Mouse (Mus musculus): ENCODE data around the gene Mrvi1. TPM values are rescaled to one million over a fixed set of nuclear protein-coding genes. Genes with fewer than 3 reads are reported as not detected.

Gene Mrvi1
- polyA plus RNA-seq, 1 experiment from 2014 or later = 8.4 TPM

- H3K9ac ChIP-seq (ENCODE audit: low read length) = no peak overlapping the region
- H3K36me3 ChIP-seq (ENCODE audit: control insufficient read depth, insufficient read depth, low read length) = no peaks in the 10 kb centered on the region
- no peak overlapping the region for H3K4me3 ChIP-seq (ENCODE audit: low read length)
- peak; percentile 79; the same call in 1 of the 2 replicates for ATAC-seq (ENCODE audit: low read depth)
- WGBS = 19% methylated on average over 3 of the region's 3 CpGs
- H3K4me2 ChIP-seq (ENCODE audit: low read depth, low read length) = no peak overlapping the region
- peaks cover 5% of the 10 kb centered on the region; the same call in 1 of the 2 replicates for H3K4me1 ChIP-seq (replicated peaks; ENCODE audit: control insufficient read depth, insufficient read depth, low read length)
- H3K27ac ChIP-seq (ENCODE audit: low read length) = no peak overlapping the region
- no peaks in the 10 kb centered on the region for H3K27me3 ChIP-seq (ENCODE audit: control insufficient read depth, insufficient read depth, low read depth, low read length)
- H3K9me3 ChIP-seq (ENCODE audit: control insufficient read depth, low read length) = no peaks in the 10 kb centered on the region
These were observed 52.0 kb downstream of the Mrvi1 start for GRCm38 (mm10) chr7:110930118-110930854.

GRCm38 (mm10) chr7:110926562-110926961, 55.7 kb downstream of the Mrvi1 start:
- 80% methylated on average over 4 of the region's 4 CpGs for WGBS

DNA sequence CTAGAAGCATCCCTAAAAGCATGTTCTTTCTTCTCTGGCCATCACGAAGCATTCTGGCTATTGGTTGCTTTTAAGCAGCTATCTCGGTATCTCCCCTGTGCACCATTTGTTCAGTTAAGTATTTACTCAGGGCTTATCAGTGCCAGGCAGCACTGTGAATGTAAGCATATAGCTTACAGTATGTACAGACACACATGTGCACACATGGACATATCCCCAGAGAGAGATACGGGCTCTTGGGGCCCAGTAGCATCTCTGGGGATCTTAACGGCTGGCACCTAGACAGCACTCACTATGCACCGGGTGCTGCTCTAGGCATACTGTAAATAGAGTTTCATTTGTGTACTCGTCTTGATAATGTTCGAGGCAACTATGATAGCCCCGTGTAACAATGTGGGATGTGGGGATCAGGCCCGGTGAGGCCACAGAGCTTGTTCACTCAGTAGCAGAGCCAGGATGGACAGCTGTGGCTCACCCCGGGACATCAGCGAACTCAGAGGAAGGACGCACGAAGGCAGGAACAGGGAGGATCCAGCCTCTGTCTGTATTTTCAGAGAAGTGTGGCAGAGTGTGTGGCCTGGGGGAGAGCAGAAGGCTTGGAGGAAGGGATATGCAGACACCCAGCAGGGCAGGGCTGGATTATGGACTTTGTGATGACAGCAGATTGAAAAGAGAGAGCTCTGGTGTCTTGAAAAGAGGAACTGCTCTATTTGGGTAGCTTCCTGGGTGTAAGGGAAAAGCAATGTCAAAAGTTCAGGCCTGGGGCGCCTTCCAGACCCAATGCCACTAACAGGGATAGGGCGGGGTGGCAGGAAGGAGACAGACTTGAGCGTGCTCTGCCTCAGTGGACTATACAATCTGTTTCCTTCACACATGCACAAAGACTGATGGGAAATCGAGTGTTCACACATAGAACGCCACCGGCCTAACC, 61.7 kb downstream of the Mrvi1 start:
- Histone ChIP-seq H3K9ac (ENCODE audit: low read length) (no peak overlapping the region), H3K27me3 (ENCODE audit: control insufficient read depth, insufficient read depth, low read depth, low read length) (no peaks in the 10 kb centered on the region), H3K27ac (ENCODE audit: low read length) (no peak overlapping the region), H3K36me3 (ENCODE audit: control insufficient read depth, insufficient read depth, low read length) (no peaks in the 10 kb centered on the region), H3K4me2 (ENCODE audit: low read depth, low read length) (no peak overlapping the region), H3K4me1 (replicated peaks; ENCODE audit: control insufficient read depth, insufficient read depth, low read length) (peaks cover 5% of the 10 kb centered on the region; the same call in 1 of the 2 replicates), H3K4me3 (ENCODE audit: low read length) (no peak overlapping the region), H3K9me3 (ENCODE audit: control insufficient read depth, low read length) (no peaks in the 10 kb centered on the region)
- WGBS = 54% methylated on average over 19 of the region's 19 CpGs
- ATAC-seq (ENCODE audit: low read depth) = peak; percentile 29; the same call in 1 of the 2 replicates

More at GRCm38 (mm10) chr7:110926562-110926961, 55.7 kb downstream of the Mrvi1 start:
- H3K27me3 ChIP-seq (ENCODE audit: control insufficient read depth, insufficient read depth, low read depth, low read length) = no peaks in the 10 kb centered on the region
- no peaks in the 10 kb centered on the region for H3K9me3 ChIP-seq (ENCODE audit: control insufficient read depth, low read length)
- ATAC-seq (ENCODE audit: low read depth) = no peak
- H3K27ac ChIP-seq (ENCODE audit: low read length) = no peak overlapping the region
- H3K9ac ChIP-seq (ENCODE audit: low read length) = no peak overlapping the region
- H3K4me3 ChIP-seq (ENCODE audit: low read length) = no peak overlapping the region
- no peaks in the 10 kb centered on the region for H3K4me1 ChIP-seq (replicated peaks; ENCODE audit: control insufficient read depth, insufficient read depth, low read length)
- no peaks in the 10 kb centered on the region for H3K36me3 ChIP-seq (ENCODE audit: control insufficient read depth, insufficient read depth, low read length)
- H3K4me2 ChIP-seq (ENCODE audit: low read depth, low read length) = no peak overlapping the region

GRCm38 (mm10) chr7:110919721-110920120, 62.5 kb downstream of the Mrvi1 start:
- Histone ChIP-seq H3K27me3 (ENCODE audit: control insufficient read depth, insufficient read depth, low read depth, low read length) (no peaks in the 10 kb centered on the region), H3K4me3 (ENCODE audit: low read length) (no peak overlapping the region), H3K4me2 (ENCODE audit: low read depth, low read length) (0 out of 2 replicates have a peak overlapping the region, but pooled peaks have one; percentile 5), H3K27ac (ENCODE audit: low read length) (peak overlapping the region; percentile 13), H3K9ac (ENCODE audit: low read length) (no peak overlapping the region), H3K9me3 (ENCODE audit: control insufficient read depth, low read length) (no peaks in the 10 kb centered on the region), H3K36me3 (ENCODE audit: control insufficient read depth, insufficient read depth, low read length) (no peaks in the 10 kb centered on the region), H3K4me1 (replicated peaks; ENCODE audit: control insufficient read depth, insufficient read depth, low read length) (peaks cover 5% of the 10 kb centered on the region; the same call in 1 of the 2 replicates)
- no peak for ATAC-seq (ENCODE audit: low read depth)
- 30% methylated on average over 3 of the region's 3 CpGs for WGBS

GRCm38 (mm10) chr7:110915913-110916312, 66.3 kb downstream of the Mrvi1 start:
- no peak overlapping the region for H3K4me2 ChIP-seq (ENCODE audit: low read depth, low read length)
- H3K9me3 ChIP-seq (ENCODE audit: control insufficient read depth, low read length) = no peaks in the 10 kb centered on the region
- H3K27ac ChIP-seq (ENCODE audit: low read length) = no peak overlapping the region
- H3K4me1 ChIP-seq (replicated peaks; ENCODE audit: control insufficient read depth, insufficient read depth, low read length) = peaks cover 5% of the 10 kb centered on the region; the same call in 1 of the 2 replicates
- no peak overlapping the region for H3K4me3 ChIP-seq (ENCODE audit: low read length)
- peak; percentile 33; the same call in 1 of the 2 replicates for ATAC-seq (ENCODE audit: low read depth)
- H3K36me3 ChIP-seq (ENCODE audit: control insufficient read depth, insufficient read depth, low read length) = no peaks in the 10 kb centered on the region
- 32% methylated on average over 7 of the region's 7 CpGs for WGBS
- no peaks in the 10 kb centered on the region for H3K27me3 ChIP-seq (ENCODE audit: control insufficient read depth, insufficient read depth, low read depth, low read length)
- no peak overlapping the region for H3K9ac ChIP-seq (ENCODE audit: low read length)

- Histone ChIP-seq H3K27ac (ENCODE audit: low read length) (no peak overlapping the region), H3K4me1 (replicated peaks; ENCODE audit: control insufficient read depth, insufficient read depth, low read length) (peaks cover 3% of the 10 kb centered on the region; the same call in 1 of the 2 replicates), H3K9me3 (ENCODE audit: control insufficient read depth, low read length) (no peaks in the 10 kb centered on the region), H3K4me2 (ENCODE audit: low read depth, low read length) (no peak overlapping the region), H3K4me3 (ENCODE audit: low read length) (no peak overlapping the region), H3K36me3 (ENCODE audit: control insufficient read depth, insufficient read depth, low read length) (no peaks in the 10 kb centered on the region), H3K9ac (ENCODE audit: low read length) (no peak overlapping the region), H3K27me3 (ENCODE audit: control insufficient read depth, insufficient read depth, low read depth, low read length) (no peaks in the 10 kb centered on the region)
- WGBS = 58% methylated on average over 3 of the region's 3 CpGs
- ATAC-seq (ENCODE audit: low read depth) = peak; percentile 47; the same call in 1 of the 2 replicates
These were observed 67.7 kb downstream of the Mrvi1 start for GRCm38 (mm10) chr7:110914531-110914930.

- Histone ChIP-seq H3K4me1 (replicated peaks; ENCODE audit: control insufficient read depth, insufficient read depth, low read length) (no peaks in the 10 kb centered on the region), H3K27ac (ENCODE audit: low read length) (no peak overlapping the region), H3K4me2 (ENCODE audit: low read depth, low read length) (no peak overlapping the region), H3K9ac (ENCODE audit: low read length) (no peak overlapping the region), H3K36me3 (ENCODE audit: control insufficient read depth, insufficient read depth, low read length) (no peaks in the 10 kb centered on the region), H3K27me3 (ENCODE audit: control insufficient read depth, insufficient read depth, low read depth, low read length) (no peaks in the 10 kb centered on the region), H3K9me3 (ENCODE audit: control insufficient read depth, low read length) (no peaks in the 10 kb centered on the region), H3K4me3 (ENCODE audit: low read length) (no peak overlapping the region)
- WGBS = 94% methylated on average over 4 of the region's 4 CpGs
- no peak for ATAC-seq (ENCODE audit: low read depth)
These were observed 68.5 kb downstream of the Mrvi1 start for GRCm38 (mm10) chr7:110913754-110914153.

- no peak overlapping the region for H3K4me3 ChIP-seq (ENCODE audit: low read length)
- H3K27me3 ChIP-seq (ENCODE audit: control insufficient read depth, insufficient read depth, low read depth, low read length) = no peaks in the 10 kb centered on the region
- no peaks in the 10 kb centered on the region for H3K4me1 ChIP-seq (replicated peaks; ENCODE audit: control insufficient read depth, insufficient read depth, low read length)
- no peak overlapping the region for H3K9ac ChIP-seq (ENCODE audit: low read length)
- no peak overlapping the region for H3K27ac ChIP-seq (ENCODE audit: low read length)
- no peak overlapping the region for H3K4me2 ChIP-seq (ENCODE audit: low read depth, low read length)
- WGBS = 71% methylated on average over 8 of the region's 8 CpGs
- ATAC-seq (ENCODE audit: low read depth) = no peak
- no peaks in the 10 kb centered on the region for H3K9me3 ChIP-seq (ENCODE audit: control insufficient read depth, low read length)
- H3K36me3 ChIP-seq (ENCODE audit: control insufficient read depth, insufficient read depth, low read length) = no peaks in the 10 kb centered on the region
These were observed 73.8 kb downstream of the Mrvi1 start for GRCm38 (mm10) chr7:110908209-110909144.
